Mouse (Mus musculus) MEL (cell line): ENCODE results near the gene Spib. TPM values are rescaled to one million over a fixed set of nuclear protein-coding genes. Genes with fewer than 3 reads are reported as not detected.

Experiments used
- DNase-seq: peaks from one replicate; pipeline ENCODE4 v3.0.0; 2011; ENCODE audit warnings: low read depth, low spot score
- H3K27ac ChIP-seq: 2 replicates; pipeline ENCODE4 v1.5.1; 2012; ENCODE audit warnings: low read depth, mild to moderate bottlenecking, control low read depth, low read length, moderate library complexity; ENCODE audit not compliant: control insufficient read depth
- H3K27me3 ChIP-seq, 2 experiments: fragments of 150-350 bp in 1 of 2; sonication (generic) in 1 of 2; 2 replicates each; pipeline ENCODE4 v1.6.1; 2012; ENCODE audit warnings: low read length in 2 of 2, mild to moderate bottlenecking in 2 of 2, improper control_type of control experiment in 1 of 2, moderate library complexity in 1 of 2; ENCODE audit not compliant: insufficient read depth in 2 of 2, control insufficient read depth in 1 of 2
- H3K36me3 ChIP-seq, 2 experiments: 2 replicates each; pipeline ENCODE4 v1.6.1; 2012 to 2014; ENCODE audit warnings: low read length in 2 of 2, improper control_type of control experiment in 1 of 2, inconsistent platforms in 1 of 2, mild to moderate bottlenecking in 1 of 2; ENCODE audit not compliant: insufficient read depth in 2 of 2, control insufficient read depth in 1 of 2
- H3K4me1 ChIP-seq, 2 experiments: fragments of 150-350 bp in 1 of 2; sonication (generic) in 1 of 2; 2 replicates each; pipeline ENCODE4 v1.6.1; 2012; ENCODE audit warnings: low read length in 2 of 2, improper control_type of control experiment in 1 of 2, mild to moderate bottlenecking in 1 of 2; ENCODE audit not compliant: insufficient read depth in 2 of 2, control insufficient read depth in 1 of 2
- H3K4me3 ChIP-seq, 2 experiments: fragments of 150-350 bp in 1 of 2; sonication (generic) in 1 of 2; 2 replicates each; pipeline ENCODE4 v1.5.1; 2012; ENCODE audit warnings: low read depth in 2 of 2, low read length in 2 of 2, mild to moderate bottlenecking in 2 of 2, moderate library complexity in 2 of 2, control low read depth in 1 of 2, improper control_type of control experiment in 1 of 2; ENCODE audit not compliant: control insufficient read depth in 1 of 2, insufficient read depth in 1 of 2
- H3K79me2 ChIP-seq: 2 replicates; pipeline ENCODE4 v1.6.1; 2012; ENCODE audit warnings: mild to moderate bottlenecking, low read length, moderate library complexity; ENCODE audit not compliant: control insufficient read depth, poor library complexity, insufficient read depth
- H3K9ac ChIP-seq: 2 replicates; pipeline ENCODE4 v1.6.1; 2012; ENCODE audit warnings: low read depth, mild to moderate bottlenecking, control low read depth, low read length, moderate library complexity; ENCODE audit not compliant: control insufficient read depth, poor library complexity, severe bottlenecking
- H3K9me3 ChIP-seq: fragments of 150-350 bp; sonication (generic); replicated peaks from 2 replicates; pipeline ENCODE4 v1.6.1; 2012; ENCODE audit warnings: mild to moderate bottlenecking, low read length, improper control_type of control experiment, moderate library complexity; ENCODE audit not compliant: insufficient read depth
- CHD2 ChIP-seq: IDR thresholded peaks from 2 replicates; pipeline ENCODE4 v1.6.1; 2011; ENCODE audit warnings: low read length, improper control_type of control experiment
- CTCF ChIP-seq, 3 experiments: IDR thresholded peaks in 2 of 3; conservative IDR thresholded peaks in 1 of 3; 2 replicates each; pipeline ENCODE4 v1.5.1; 2011 to 2012; ENCODE audit warnings: low read length in 3 of 3, low read depth in 2 of 3, mild to moderate bottlenecking in 2 of 3, improper control_type of control experiment in 1 of 3, inconsistent platforms in 1 of 3, mixed read lengths in 1 of 3, moderate library complexity in 1 of 3; ENCODE audit not compliant: control insufficient read depth in 1 of 3, insufficient read depth in 1 of 3, poor library complexity in 1 of 3, severe bottlenecking in 1 of 3
- E2F4 ChIP-seq: IDR thresholded peaks from 2 replicates; pipeline ENCODE4 v1.6.1; 2011; ENCODE audit warnings: low read depth, low read length, improper control_type of control experiment, borderline replicate concordance
- ETS1 ChIP-seq: IDR thresholded peaks from 2 replicates; pipeline ENCODE4 v1.6.1; 2012; ENCODE audit warnings: low read depth, mild to moderate bottlenecking, inconsistent platforms, low read length, improper control_type of control experiment, moderate library complexity
- GABPA ChIP-seq: IDR thresholded peaks from 2 replicates; pipeline ENCODE4 v1.6.1; 2012; ENCODE audit warnings: low read depth, mild to moderate bottlenecking, inconsistent platforms, low read length, improper control_type of control experiment, moderate library complexity
- GATA1 ChIP-seq: IDR thresholded peaks from 2 replicates; pipeline ENCODE4 v1.6.1; 2011; ENCODE audit warnings: low read depth, low read length, improper control_type of control experiment
- HCFC1 ChIP-seq: IDR thresholded peaks from 2 replicates; pipeline ENCODE4 v1.6.1; 2012; ENCODE audit warnings: low read depth, mild to moderate bottlenecking, inconsistent platforms, low read length, improper control_type of control experiment, moderate library complexity
- MAX ChIP-seq: IDR thresholded peaks from 2 replicates; pipeline ENCODE4 v1.6.1; 2011; ENCODE audit warnings: low read length, improper control_type of control experiment
- MAZ ChIP-seq: IDR thresholded peaks from 2 replicates; pipeline ENCODE4 v1.6.1; 2012; ENCODE audit warnings: low read depth, mild to moderate bottlenecking, inconsistent platforms, low read length, improper control_type of control experiment
- MEF2A ChIP-seq: IDR thresholded peaks from 2 replicates; pipeline ENCODE4 v1.6.1; 2014; ENCODE audit warnings: low read depth, mild to moderate bottlenecking, inconsistent platforms, low read length, improper control_type of control experiment; ENCODE audit not compliant: poor library complexity, insufficient replicate concordance, severe bottlenecking; ENCODE audit errors: extremely low read depth
- POLR2A ChIP-seq, 2 experiments: IDR thresholded peaks; 2 replicates each; pipeline ENCODE4 v1.6.1; 2011 to 2012; ENCODE audit warnings: low read length in 2 of 2, mild to moderate bottlenecking in 2 of 2, control low read depth in 1 of 2, improper control_type of control experiment in 1 of 2, low read depth in 1 of 2, moderate library complexity in 1 of 2; ENCODE audit not compliant: control insufficient read depth in 1 of 2, insufficient read depth in 1 of 2, poor library complexity in 1 of 2
- POLR2AphosphoS2 ChIP-seq: IDR thresholded peaks from 2 replicates; pipeline ENCODE4 v1.6.1; 2011; ENCODE audit warnings: low read length, improper control_type of control experiment
- RAD21 ChIP-seq: IDR thresholded peaks from 2 replicates; pipeline ENCODE4 v1.6.1; 2011; ENCODE audit warnings: mild to moderate bottlenecking, low read depth, low read length, improper control_type of control experiment
- SMC3 ChIP-seq: IDR thresholded peaks from 2 replicates; pipeline ENCODE4 v1.6.1; 2011; ENCODE audit warnings: low read depth, low read length, improper control_type of control experiment
- TBP ChIP-seq: IDR thresholded peaks from 2 replicates; pipeline ENCODE4 v1.8.0; 2011; ENCODE audit warnings: low read depth, low read length, improper control_type of control experiment
- USF2 ChIP-seq, 2 experiments: IDR thresholded peaks; 2 replicates each; pipeline ENCODE4 v1.6.1; 2011 to 2012; ENCODE audit warnings: improper control_type of control experiment in 2 of 2, low read length in 2 of 2, borderline replicate concordance in 1 of 2, inconsistent platforms in 1 of 2, low read depth in 1 of 2, mild to moderate bottlenecking in 1 of 2; ENCODE audit not compliant: insufficient read depth in 1 of 2
- ZC3H11A ChIP-seq: IDR thresholded peaks from 2 replicates; pipeline ENCODE4 v1.6.1; 2012; ENCODE audit warnings: low read depth, mild to moderate bottlenecking, inconsistent platforms, low read length, improper control_type of control experiment
- ZKSCAN1 ChIP-seq: IDR thresholded peaks from 2 replicates; pipeline ENCODE4 v1.6.1; 2012; ENCODE audit warnings: low read depth, mild to moderate bottlenecking, inconsistent platforms, low read length, improper control_type of control experiment, moderate library complexity
- ZNF384 ChIP-seq: IDR thresholded peaks from 2 replicates; pipeline ENCODE4 v1.6.1; 2012; ENCODE audit warnings: low read depth, mild to moderate bottlenecking, inconsistent platforms, low read length, improper control_type of control experiment
- polyA plus RNA-seq, 2 experiments: library from polyadenylated mRNA; stranded (reverse) in 1 of 2; unstranded in 1 of 2; fragments of >175 nt in 1 of 2; fragments of >200 nt in 1 of 2; gene quantifications; 2 replicates each; pipeline versions ENCODE4 v1.2.1 to v1.2.4; 2012; ENCODE audit warnings: low replicate concordance in 2 of 2, low read depth in 1 of 2; ENCODE audit not compliant: insufficient read length in 2 of 2, insufficient read depth in 1 of 2, missing spikeins in 1 of 2
- total RNA-seq: library from RNA; depleted of rRNA; stranded (reverse); fragments of 300-350 nt; gene quantifications from 2 replicates; pipeline ENCODE4 v1.2.3, GENCODE M21; 2012

Spib gene
- total and polyA plus RNA-seq, 3 experiments, result 0.04 to 0.13 TPM; not detected in 1

- no peak overlapping the region for H3K4me3 ChIP-seq
- H3K36me3 ChIP-seq, result peaks cover 0 to 6% of the 10 kb centered on the region in 2 experiments; a peak in 2 of 4 replicates
- H3K9me3 ChIP-seq, result no peaks in the 10 kb centered on the region
- no peak for TF ChIP-seq ZKSCAN1
- peak; percentile 73 for TF ChIP-seq RAD21
- no peak for TF ChIP-seq CHD2
- TF ChIP-seq MEF2A, result no peak
- no peak for TF ChIP-seq USF2 (IDR thresholded peaks at IDR 0.05; ENCODE audit: borderline replicate concordance in 1 of 2, insufficient read depth in 1 of 2, low read depth in 1 of 2, low read length in 2 of 2)
- no peak for TF ChIP-seq HCFC1
- TF ChIP-seq ZC3H11A, result peak; percentile 30; the same call in 1 of the 2 replicates
- no peak for TF ChIP-seq MAX
- no peak for TF ChIP-seq E2F4
- no peak for TF ChIP-seq GATA1
- no peak for TF ChIP-seq MAZ
- no peak for TF ChIP-seq POLR2AphosphoS2
- peak; percentile 66 for TF ChIP-seq SMC3
- TF ChIP-seq ETS1, result no peak
- no peak for TF ChIP-seq ZNF384
- no peak for TF ChIP-seq TBP
- peak; percentile 67 to 99 (median 67) for TF ChIP-seq CTCF (IDR thresholded peaks at IDR 0.05 in 2 of 3, conservative IDR thresholded peaks at IDR 0.05 in 1 of 3; ENCODE audit: control insufficient read depth in 1 of 3, insufficient read depth in 1 of 3, low read depth in 2 of 3, low read length in 3 of 3, poor library complexity in 1 of 3, severe bottlenecking in 1 of 3)
- H3K79me2 ChIP-seq, result no peaks in the 10 kb centered on the region
- H3K27ac ChIP-seq, result no peak overlapping the region
- no peaks in the 10 kb centered on the region for H3K27me3 ChIP-seq
- peaks cover 4 to 28% of the 10 kb centered on the region in 2 experiments for H3K4me1 ChIP-seq
- DNase-seq, result peak; percentile 75
- no peak overlapping the region for H3K9ac ChIP-seq
Measured at GRCm38 (mm10) chr7:44484841-44485571, 46.9 kb downstream of the Spib start.

- no peak for TF ChIP-seq CTCF (IDR thresholded peaks at IDR 0.05 in 2 of 3, conservative IDR thresholded peaks at IDR 0.05 in 1 of 3; ENCODE audit: control insufficient read depth in 1 of 3, insufficient read depth in 1 of 3, low read depth in 2 of 3, low read length in 3 of 3, poor library complexity in 1 of 3, severe bottlenecking in 1 of 3)
- no peak for TF ChIP-seq ETS1
- no peak for TF ChIP-seq POLR2A (IDR thresholded peaks at IDR 0.05; ENCODE audit: control insufficient read depth in 1 of 2, insufficient read depth in 1 of 2, low read depth in 1 of 2, low read length in 2 of 2, poor library complexity in 1 of 2)
- TF ChIP-seq GABPA, result no peak
- TF ChIP-seq MAZ, result no peak
- TF ChIP-seq, all 39 proteins: peak for 0
Measured at GRCm38 (mm10) chr7:44484109-44484508, 47.8 kb downstream of the Spib start.

More at GRCm38 (mm10) chr7:44484109-44484508, 47.8 kb downstream of the Spib start:
- Histone ChIP-seq H3K36me3 (peaks cover 0 to 6% of the 10 kb centered on the region in 2 experiments; a peak in 2 of 4 replicates), H3K4me1 (peaks cover 4 to 28% of the 10 kb centered on the region in 2 experiments), H3K9me3 (no peaks in the 10 kb centered on the region), H3K4me3 (no peak overlapping the region), H3K27me3 (no peaks in the 10 kb centered on the region), H3K79me2 (no peaks in the 10 kb centered on the region), H3K9ac (no peak overlapping the region), H3K27ac (no peak overlapping the region)
- no peak for DNase-seq
